Mouse (Mus musculus) brown adipose tissue, adult 24 weeks (tissue): Measurements from ENCODE around the gene Eefsec. TPM values are rescaled to one million over a fixed set of nuclear protein-coding genes. Genes with fewer than 3 reads are reported as not detected.

Experiments
- H3K27ac ChIP-seq: fragments of 200-500 bp; replicated peaks from 2 replicates; pipeline ENCODE4 v1.5.1; 2012; ENCODE audit warnings: low read depth, mild to moderate bottlenecking, low read length
- H3K4me1 ChIP-seq: fragments of 200-500 bp; 2 replicates; pipeline ENCODE4 v1.6.1; 2012; ENCODE audit warnings: low read length, mixed read lengths; ENCODE audit not compliant: control insufficient read depth, insufficient read depth, insufficient read length
- H3K4me3 ChIP-seq: fragments of 200-500 bp; 2 replicates; pipeline ENCODE4 v1.5.1; 2012; ENCODE audit warnings: low read depth, mild to moderate bottlenecking, low read length, moderate library complexity; ENCODE audit not compliant: insufficient read depth
- polyA plus RNA-seq: library from polyadenylated mRNA; stranded (reverse); fragments of >200 nt; gene quantifications from 2 replicates; pipeline ENCODE4 v1.2.4, GENCODE M21; 2012; ENCODE audit not compliant: missing spikeins, insufficient read depth, insufficient read length

Eefsec gene
- polyA plus RNA-seq, 1 experiment, result 3.5 TPM

GRCm38 (mm10) chr6:88267970-88268369, 178.4 kb downstream of the Eefsec start:
- Histone ChIP-seq H3K4me3 (no peak overlapping the region), H3K4me1 (no peaks in the 10 kb centered on the region), H3K27ac (no peak overlapping the region)

GRCm38 (mm10) chr6:88267068-88267467, 179.3 kb downstream of the Eefsec start:
- H3K27ac ChIP-seq, result no peak overlapping the region
- no peak overlapping the region for H3K4me3 ChIP-seq
- H3K4me1 ChIP-seq, result no peaks in the 10 kb centered on the region

- H3K4me3 ChIP-seq, result no peak overlapping the region
- H3K4me1 ChIP-seq, result no peaks in the 10 kb centered on the region
- H3K27ac ChIP-seq, result no peak overlapping the region
These were observed 180.3 kb downstream of the Eefsec start for GRCm38 (mm10) chr6:88266055-88266454.

GRCm38 (mm10) chr6:88265355-88265754, 181.0 kb downstream of the Eefsec start:
- Histone ChIP-seq H3K4me3 (no peak overlapping the region), H3K4me1 (no peaks in the 10 kb centered on the region), H3K27ac (no peak overlapping the region)

- Histone ChIP-seq H3K27ac (no peak overlapping the region), H3K4me1 (no peaks in the 10 kb centered on the region), H3K4me3 (no peak overlapping the region)
These were observed 184.2 kb downstream of the Eefsec start for GRCm38 (mm10) chr6:88262160-88262559.

- Histone ChIP-seq H3K4me1 (no peaks in the 10 kb centered on the region), H3K27ac (no peak overlapping the region), H3K4me3 (no peak overlapping the region)
These were observed 185.7 kb downstream of the Eefsec start for GRCm38 (mm10) chr6:88260645-88261044.

- H3K4me3 ChIP-seq, result no peak overlapping the region
- no peak overlapping the region for H3K27ac ChIP-seq
- H3K4me1 ChIP-seq, result no peaks in the 10 kb centered on the region
These were observed 186.7 kb downstream of the Eefsec start for GRCm38 (mm10) chr6:88259621-88260020.

- Histone ChIP-seq H3K4me3 (no peak overlapping the region), H3K4me1 (no peaks in the 10 kb centered on the region), H3K27ac (no peak overlapping the region)
These were observed 190.9 kb downstream of the Eefsec start for GRCm38 (mm10) chr6:88255435-88255834.

GRCm38 (mm10) chr6:88254082-88254481, 192.3 kb downstream of the Eefsec start:
- H3K4me1 ChIP-seq, result no peaks in the 10 kb centered on the region
- no peak overlapping the region for H3K4me3 ChIP-seq
- H3K27ac ChIP-seq, result no peak overlapping the region

- no peaks in the 10 kb centered on the region for H3K4me1 ChIP-seq
These were observed 194.4 kb downstream of the Eefsec start for GRCm38 (mm10) chr6:88251798-88252478.

GRCm38 (mm10) chr6:88251396-88251795, 194.9 kb downstream of the Eefsec start:
- Histone ChIP-seq H3K27ac (no peak overlapping the region), H3K4me1 (no peaks in the 10 kb centered on the region), H3K4me3 (no peak overlapping the region)

More at GRCm38 (mm10) chr6:88251798-88252478, 194.4 kb downstream of the Eefsec start:
- Histone ChIP-seq H3K27ac (no peak overlapping the region), H3K4me3 (no peak overlapping the region)

- Histone ChIP-seq H3K4me1 (no peaks in the 10 kb centered on the region), H3K4me3 (no peak overlapping the region), H3K27ac (no peak overlapping the region)
These were observed 197.1 kb downstream of the Eefsec start for GRCm38 (mm10) chr6:88249231-88249630.

- Histone ChIP-seq H3K27ac (no peak overlapping the region), H3K4me1 (no peaks in the 10 kb centered on the region), H3K4me3 (no peak overlapping the region)
These were observed 203.7 kb downstream of the Eefsec start for GRCm38 (mm10) chr6:88242604-88243003.

- Histone ChIP-seq H3K27ac (no peak overlapping the region), H3K4me3 (no peak overlapping the region), H3K4me1 (no peaks in the 10 kb centered on the region)
These were observed 209.8 kb downstream of the Eefsec start for GRCm38 (mm10) chr6:88236513-88236912.

- Histone ChIP-seq H3K4me3 (no peak overlapping the region), H3K27ac (no peak overlapping the region), H3K4me1 (no peaks in the 10 kb centered on the region)
These were observed 210.4 kb downstream of the Eefsec start for GRCm38 (mm10) chr6:88235983-88236382.

GRCm38 (mm10) chr6:88235461-88235860, 210.9 kb downstream of the Eefsec start:
- H3K4me3 ChIP-seq, result no peak overlapping the region
- H3K27ac ChIP-seq, result no peak overlapping the region
- no peaks in the 10 kb centered on the region for H3K4me1 ChIP-seq
